Mouse (Mus musculus): Measurements from ENCODE around the gene Wdr11.

GRCm38 (mm10) chr7:129575110-129575784, 16.4 kb upstream of the Wdr11 start:
- TF ChIP-seq CTCF (IDR thresholded peaks at IDR 0.05; ENCODE audit: extremely low read depth, insufficient read length, insufficient replicate concordance, low read depth, low read length), result no peak
- no peak for TF ChIP-seq POLR2A (IDR thresholded peaks at IDR 0.05; ENCODE audit: low read depth, low read length)
